Mouse (Mus musculus): Measurements from ENCODE around the gene Adk. TPM values are rescaled to one million over a fixed set of nuclear protein-coding genes. Genes with fewer than 3 reads are reported as not detected.

Gene Adk
- total and polyA plus RNA-seq, 3 experiments, result 69.0 to 479 (median 102) TPM

GRCm38 (mm10) chr14:21342984-21343383 is 290.6 kb downstream of the Adk start:
- H3K27ac ChIP-seq (ENCODE audit: control insufficient read depth, low read depth, low read length), result no peak overlapping the region
- H3K36me3 ChIP-seq (ENCODE audit: control insufficient read depth in 1 of 2, insufficient read depth in 2 of 2, low read length in 2 of 2), result no peaks in the 10 kb centered on the region; a peak in 1 of 4 replicates
- no peaks in the 10 kb centered on the region for H3K27me3 ChIP-seq (ENCODE audit: control insufficient read depth in 1 of 2, insufficient read depth in 2 of 2, low read length in 2 of 2)
- no peaks in the 10 kb centered on the region for H3K79me2 ChIP-seq (ENCODE audit: control insufficient read depth, insufficient read depth, low read length, poor library complexity)
- DNase-seq (ENCODE audit: low read depth, low spot score), result no peak
- TF ChIP-seq RCOR1 (IDR thresholded peaks at IDR 0.05; ENCODE audit: low read depth, low read length) (no peak), MAFK (IDR thresholded peaks at IDR 0.05; ENCODE audit: borderline replicate concordance, low read depth, low read length) (no peak), MAZ (IDR thresholded peaks at IDR 0.05; ENCODE audit: low read depth, low read length) (no peak), POLR2A (IDR thresholded peaks at IDR 0.05; ENCODE audit: control insufficient read depth in 1 of 2, insufficient read depth in 1 of 2, low read depth in 1 of 2, low read length in 2 of 2, poor library complexity in 1 of 2) (no peak), ELF1 (IDR thresholded peaks at IDR 0.05; ENCODE audit: low read depth, low read length) (no peak), BHLHE40 (IDR thresholded peaks at IDR 0.05; ENCODE audit: borderline replicate concordance, low read depth, low read length) (no peak), SMC3 (IDR thresholded peaks at IDR 0.05; ENCODE audit: low read depth, low read length) (no peak), JUND (IDR thresholded peaks at IDR 0.05; ENCODE audit: low read depth, low read length) (no peak), ZMIZ1 (IDR thresholded peaks at IDR 0.05; ENCODE audit: low read depth, low read length) (no peak), TAL1 (IDR thresholded peaks at IDR 0.05; ENCODE audit: low read length) (no peak), RAD21 (IDR thresholded peaks at IDR 0.05; ENCODE audit: low read depth, low read length) (no peak), ETS1 (IDR thresholded peaks at IDR 0.05; ENCODE audit: low read depth, low read length) (no peak), KAT2A (conservative IDR thresholded peaks at IDR 0.05; ENCODE audit: low read depth, low read length) (no peak), ZC3H11A (IDR thresholded peaks at IDR 0.05; ENCODE audit: low read depth, low read length) (no peak), MAX (IDR thresholded peaks at IDR 0.05; ENCODE audit: low read length) (no peak), NRF1 (IDR thresholded peaks at IDR 0.05; ENCODE audit: insufficient read depth, low read depth, low read length, poor library complexity, severe bottlenecking) (no peak), MYC (IDR thresholded peaks at IDR 0.05; ENCODE audit: low read depth, low read length) (no peak), UBTF (IDR thresholded peaks at IDR 0.05; ENCODE audit: borderline replicate concordance, insufficient read depth, low read depth, low read length) (no peak)
- no peak overlapping the region for H3K9ac ChIP-seq (ENCODE audit: control insufficient read depth, low read depth, low read length, poor library complexity, severe bottlenecking)
- H3K4me3 ChIP-seq (ENCODE audit: control insufficient read depth in 1 of 2, insufficient read depth in 1 of 2, low read depth in 2 of 2, low read length in 2 of 2), result no peak overlapping the region
- H3K9me3 ChIP-seq (replicated peaks; ENCODE audit: insufficient read depth, low read length), result no peaks in the 10 kb centered on the region
- H3K4me1 ChIP-seq (ENCODE audit: control insufficient read depth in 1 of 2, insufficient read depth in 2 of 2, low read length in 2 of 2), result no peaks in the 10 kb centered on the region

GRCm38 (mm10) chr14:21344896-21345295 is 292.5 kb downstream of the Adk start:
- DNase-seq (ENCODE audit: low read depth, low spot score), result no peak
- H3K27ac ChIP-seq (ENCODE audit: control insufficient read depth, low read depth, low read length), result no peak overlapping the region
- no peaks in the 10 kb centered on the region; a peak in 1 of 4 replicates for H3K36me3 ChIP-seq (ENCODE audit: control insufficient read depth in 1 of 2, insufficient read depth in 2 of 2, low read length in 2 of 2)

More at GRCm38 (mm10) chr14:21344896-21345295, 292.5 kb downstream of the Adk start:
- no peaks in the 10 kb centered on the region for H3K27me3 ChIP-seq (ENCODE audit: control insufficient read depth in 1 of 2, insufficient read depth in 2 of 2, low read length in 2 of 2)
- H3K4me1 ChIP-seq (ENCODE audit: control insufficient read depth in 1 of 2, insufficient read depth in 2 of 2, low read length in 2 of 2), result no peaks in the 10 kb centered on the region
- TF ChIP-seq MYB (IDR thresholded peaks at IDR 0.05; ENCODE audit: low read depth, low read length), result no peak
- no peak for TF ChIP-seq SMC3 (IDR thresholded peaks at IDR 0.05; ENCODE audit: low read depth, low read length)
- TF ChIP-seq USF1 (IDR thresholded peaks at IDR 0.05; ENCODE audit: low read depth, low read length), result no peak
- TF ChIP-seq MXI1 (IDR thresholded peaks at IDR 0.05; ENCODE audit: low read depth, low read length), result no peak
- no peak for TF ChIP-seq HCFC1 (IDR thresholded peaks at IDR 0.05; ENCODE audit: low read depth, low read length)
- TF ChIP-seq ELF1 (IDR thresholded peaks at IDR 0.05; ENCODE audit: low read depth, low read length), result no peak
- TF ChIP-seq SIN3A (IDR thresholded peaks at IDR 0.05; ENCODE audit: low read length), result no peak
- no peak for TF ChIP-seq ZMIZ1 (IDR thresholded peaks at IDR 0.05; ENCODE audit: low read depth, low read length)
- TF ChIP-seq POLR2AphosphoS5 (IDR thresholded peaks at IDR 0.05; ENCODE audit: borderline replicate concordance, low read depth, low read length), result no peak
- TF ChIP-seq USF2 (IDR thresholded peaks at IDR 0.05; ENCODE audit: borderline replicate concordance in 1 of 2, insufficient read depth in 1 of 2, low read depth in 1 of 2, low read length in 2 of 2), result no peak
- TF ChIP-seq RAD21 (IDR thresholded peaks at IDR 0.05; ENCODE audit: low read depth, low read length), result no peak
- TF ChIP-seq CHD1 (IDR thresholded peaks at IDR 0.05; ENCODE audit: low read depth, low read length), result no peak
- no peak for TF ChIP-seq POLR2AphosphoS2 (IDR thresholded peaks at IDR 0.05; ENCODE audit: low read length)
- no peak for TF ChIP-seq NELFE (IDR thresholded peaks at IDR 0.05; ENCODE audit: low read depth, low read length)
- H3K9me3 ChIP-seq (replicated peaks; ENCODE audit: insufficient read depth, low read length), result no peaks in the 10 kb centered on the region
- H3K4me3 ChIP-seq (ENCODE audit: control insufficient read depth in 1 of 2, insufficient read depth in 1 of 2, low read depth in 2 of 2, low read length in 2 of 2), result no peak overlapping the region
- no peaks in the 10 kb centered on the region for H3K79me2 ChIP-seq (ENCODE audit: control insufficient read depth, insufficient read depth, low read length, poor library complexity)
- no peak overlapping the region for H3K9ac ChIP-seq (ENCODE audit: control insufficient read depth, low read depth, low read length, poor library complexity, severe bottlenecking)
